Mouse (Mus musculus): ENCODE data around the gene Coq3. TPM values are rescaled to one million over a fixed set of nuclear protein-coding genes. Genes with fewer than 3 reads are reported as not detected.
A peak's percentile ranks its signal among the peaks of the same experiment; 100 is the strongest.

Gene Coq3
- total and polyA plus RNA-seq, 2 experiments from 2014 or later, result 10.4 to 18.1 TPM

- Histone ChIP-seq H3K36me3 (ENCODE audit: insufficient read depth, low read length) (peaks cover 11% of the 10 kb centered on the region; the same call in 1 of the 2 replicates), H3K9ac (replicated peaks; ENCODE audit: low read length) (peak overlapping the region; percentile 69), H3K27ac (0 out of 2 replicates have a peak overlapping the region, but pooled peaks have one; percentile 96), H3K9me3 (ENCODE audit: low read length) (no peaks in the 10 kb centered on the region), H3K27me3 (ENCODE audit: insufficient read depth, low read length) (no peaks in the 10 kb centered on the region), H3K4me2 (ENCODE audit: low read depth, low read length) (peak overlapping the region; percentile 75), H3K4me3 (ENCODE audit: low read length) (peak overlapping the region; percentile 78), H3K4me1 (ENCODE audit: insufficient read depth, low read length) (no peaks in the 10 kb centered on the region)
- ATAC-seq (no peak), DNase-seq (ENCODE audit: low spot score) (no peak)
- TF ChIP-seq CTCF (IDR thresholded peaks at IDR 0.05; ENCODE audit: low read depth), result no peak
- WGBS, result 20% methylated on average over 6 of the region's 6 CpGs
These were observed 697 bp upstream of the Coq3 start for GRCm38 (mm10) chr4:21878776-21879175.

DNA sequence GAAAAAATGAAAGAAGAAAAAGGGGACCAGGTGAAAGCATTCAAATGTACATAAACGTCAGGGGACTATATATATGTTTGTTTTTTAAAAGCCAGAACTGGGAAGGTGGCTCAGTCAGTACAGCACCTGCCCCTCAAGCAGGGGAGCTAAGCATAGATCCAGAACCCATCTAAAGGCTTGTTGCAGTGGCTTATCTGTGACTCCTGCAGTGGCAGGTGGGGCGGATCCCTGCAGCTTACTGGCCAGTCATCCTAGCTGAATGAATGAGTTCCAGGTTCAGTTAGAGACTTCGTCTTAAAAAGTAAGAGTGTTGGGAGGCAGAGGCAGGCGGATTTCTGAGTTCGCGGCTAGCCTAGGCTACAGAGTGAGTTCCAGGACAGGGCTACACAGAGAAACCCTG, 3.3 kb downstream of the Coq3 start:
- TF ChIP-seq CTCF (IDR thresholded peaks at IDR 0.05; ENCODE audit: low read depth), result no peak
- Histone ChIP-seq H3K9ac (replicated peaks; ENCODE audit: low read length) (no peak overlapping the region), H3K4me2 (ENCODE audit: low read depth, low read length) (no peak overlapping the region), H3K27me3 (ENCODE audit: insufficient read depth, low read length) (no peaks in the 10 kb centered on the region), H3K4me3 (ENCODE audit: low read length) (no peak overlapping the region), H3K4me1 (ENCODE audit: insufficient read depth, low read length) (no peaks in the 10 kb centered on the region), H3K27ac (no peak overlapping the region), H3K36me3 (ENCODE audit: insufficient read depth, low read length) (no peaks in the 10 kb centered on the region), H3K9me3 (ENCODE audit: low read length) (no peaks in the 10 kb centered on the region)
- ATAC-seq (no peak), DNase-seq (ENCODE audit: low spot score) (no peak)
- 92% methylated on average over 6 of the region's 6 CpGs for WGBS

- DNase-seq (ENCODE audit: low spot score), result no peak
- H3K4me1 ChIP-seq (ENCODE audit: insufficient read depth, low read length), result no peaks in the 10 kb centered on the region
- no peak for TF ChIP-seq CTCF (IDR thresholded peaks at IDR 0.05; ENCODE audit: low read depth)
- no peaks in the 10 kb centered on the region for H3K36me3 ChIP-seq (ENCODE audit: insufficient read depth, low read length)
- no peak overlapping the region for H3K27ac ChIP-seq
- no peak for ATAC-seq
- no peaks in the 10 kb centered on the region for H3K9me3 ChIP-seq (ENCODE audit: low read length)
- no peaks in the 10 kb centered on the region for H3K27me3 ChIP-seq (ENCODE audit: insufficient read depth, low read length)
- no peak overlapping the region for H3K9ac ChIP-seq (replicated peaks; ENCODE audit: low read length)
- whole genome bisulfite sequencing, result 79% methylated on average over 8 of the region's 8 CpGs
- H3K4me3 ChIP-seq (ENCODE audit: low read length), result no peak overlapping the region
- no peak overlapping the region for H3K4me2 ChIP-seq (ENCODE audit: low read depth, low read length)
These were observed 6.4 kb downstream of the Coq3 start for GRCm38 (mm10) chr4:21885831-21886230.

GRCm38 (mm10) chr4:21930971-21931771, 51.7 kb downstream of the Coq3 start, which contains the start of gene Faxc:
Faxc (plus strand) TSS chr4:21931329.
- H3K9me3 ChIP-seq (ENCODE audit: low read length), result no peaks in the 10 kb centered on the region
- H3K9ac ChIP-seq (replicated peaks; ENCODE audit: low read length), result peak within 1 kb of the TSS; percentile 99
- WGBS, result under 1% methylated on average over 82 of the region's 83 CpGs
- H3K4me3 ChIP-seq (ENCODE audit: low read length), result peak within 1 kb of the TSS; percentile 87
- DNase-seq (ENCODE audit: low spot score), result peak; percentile 85
- H3K27ac ChIP-seq, result peak within 1 kb of the TSS; percentile 99
- no peaks in the 10 kb centered on the region for H3K36me3 ChIP-seq (ENCODE audit: insufficient read depth, low read length)
- no peaks in the 10 kb centered on the region for H3K27me3 ChIP-seq (ENCODE audit: insufficient read depth, low read length)
- no peak for TF ChIP-seq CTCF (IDR thresholded peaks at IDR 0.05; ENCODE audit: low read depth)
- peaks cover 13% of the 10 kb centered on the region for H3K4me1 ChIP-seq (ENCODE audit: insufficient read depth, low read length)
- peak within 1 kb of the TSS; percentile 72 for H3K4me2 ChIP-seq (ENCODE audit: low read depth, low read length)
- ATAC-seq, result peak; percentile 88

- no peaks in the 10 kb centered on the region for H3K27me3 ChIP-seq (ENCODE audit: insufficient read depth, low read length)
- H3K4me2 ChIP-seq (ENCODE audit: low read depth, low read length), result peak overlapping the region; percentile 72
- 5% methylated on average over 23 of the region's 23 CpGs for WGBS
- DNase-seq (ENCODE audit: low spot score), result peak; percentile 40
- TF ChIP-seq CTCF (IDR thresholded peaks at IDR 0.05; ENCODE audit: low read depth), result no peak
- H3K4me3 ChIP-seq (ENCODE audit: low read length), result peak overlapping the region; percentile 87
- no peaks in the 10 kb centered on the region for H3K9me3 ChIP-seq (ENCODE audit: low read length)
- peak overlapping the region; percentile 99 for H3K27ac ChIP-seq
- no peaks in the 10 kb centered on the region; the same call in 1 of the 2 replicates for H3K36me3 ChIP-seq (ENCODE audit: insufficient read depth, low read length)
- peaks cover 13% of the 10 kb centered on the region for H3K4me1 ChIP-seq (ENCODE audit: insufficient read depth, low read length)
- peak overlapping the region; percentile 99 for H3K9ac ChIP-seq (replicated peaks; ENCODE audit: low read length)
- peak; percentile 45 for ATAC-seq
These were observed 52.5 kb downstream of the Coq3 start for GRCm38 (mm10) chr4:21931772-21932630.

GRCm38 (mm10) chr4:21935378-21935777, 55.9 kb downstream of the Coq3 start:
- H3K4me2 ChIP-seq (ENCODE audit: low read depth, low read length), result no peak overlapping the region
- no peaks in the 10 kb centered on the region for H3K27me3 ChIP-seq (ENCODE audit: insufficient read depth, low read length)
- H3K27ac ChIP-seq, result no peak overlapping the region
- ATAC-seq (no peak), DNase-seq (ENCODE audit: low spot score) (no peak)
- no peaks in the 10 kb centered on the region for H3K9me3 ChIP-seq (ENCODE audit: low read length)
- H3K36me3 ChIP-seq (ENCODE audit: insufficient read depth, low read length), result no peaks in the 10 kb centered on the region; the same call in 1 of the 2 replicates
- 91% methylated on average over 2 of the region's 2 CpGs for WGBS
- TF ChIP-seq CTCF (IDR thresholded peaks at IDR 0.05; ENCODE audit: low read depth), result no peak
- no peak overlapping the region for H3K9ac ChIP-seq (replicated peaks; ENCODE audit: low read length)
- no peak overlapping the region for H3K4me3 ChIP-seq (ENCODE audit: low read length)
- peaks cover 13% of the 10 kb centered on the region for H3K4me1 ChIP-seq (ENCODE audit: insufficient read depth, low read length)
